Mouse (Mus musculus): Measurements from ENCODE around the gene Acer1. TPM values are rescaled to one million over a fixed set of nuclear protein-coding genes. Genes with fewer than 3 reads are reported as not detected.
"Not testable (repeated sequence)": the region's sequence is repeated elsewhere in the genome, so short reads cannot be mapped to it uniquely, and the experiment has no call there.

The Acer1 gene
- polyA plus RNA-seq, 1 experiment from 2014 or later: not detected

DNA sequence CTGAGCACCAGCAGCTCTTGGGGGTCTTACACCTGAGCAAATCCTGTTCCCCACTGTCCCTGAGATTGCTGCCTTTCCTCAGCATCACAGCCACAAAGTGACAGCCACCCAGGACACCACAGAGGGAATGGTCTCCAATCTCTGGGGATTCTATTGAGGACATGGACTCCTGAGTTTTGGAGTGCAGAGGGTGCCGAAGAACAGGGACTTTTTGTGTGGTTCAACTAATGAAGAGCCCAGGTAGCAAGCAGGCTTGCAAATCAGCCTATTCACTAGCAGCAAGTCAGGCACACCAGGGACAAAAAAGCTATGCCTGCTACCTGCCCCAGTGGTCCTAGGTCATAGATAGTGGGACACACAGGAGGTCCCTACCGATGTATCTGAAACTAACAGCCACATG lies 48.5 kb downstream of the Acer1 start:
- 0 out of 2 replicates have a peak, but pooled peaks cover 2% of the 10 kb centered on the region for H3K36me3 ChIP-seq
- 81% methylated on average over 2 of the region's 2 CpGs for WGBS (ENCODE audit: insufficient replicate concordance)
- H3K4me3 ChIP-seq: no peak overlapping the region
- no peak overlapping the region for H3K9ac ChIP-seq
- H3K27me3 ChIP-seq (replicated peaks): peaks cover 13% of the 10 kb centered on the region; the same call in 1 of the 2 replicates
- no peak for ATAC-seq
- peak overlapping the region; percentile 98; the same call in 1 of the 2 replicates for H3K4me2 ChIP-seq
- peaks cover 70% of the 10 kb centered on the region for H3K4me1 ChIP-seq
- H3K27ac ChIP-seq: no peak overlapping the region
- no peaks in the 10 kb centered on the region for H3K9me3 ChIP-seq (replicated peaks)

DNA sequence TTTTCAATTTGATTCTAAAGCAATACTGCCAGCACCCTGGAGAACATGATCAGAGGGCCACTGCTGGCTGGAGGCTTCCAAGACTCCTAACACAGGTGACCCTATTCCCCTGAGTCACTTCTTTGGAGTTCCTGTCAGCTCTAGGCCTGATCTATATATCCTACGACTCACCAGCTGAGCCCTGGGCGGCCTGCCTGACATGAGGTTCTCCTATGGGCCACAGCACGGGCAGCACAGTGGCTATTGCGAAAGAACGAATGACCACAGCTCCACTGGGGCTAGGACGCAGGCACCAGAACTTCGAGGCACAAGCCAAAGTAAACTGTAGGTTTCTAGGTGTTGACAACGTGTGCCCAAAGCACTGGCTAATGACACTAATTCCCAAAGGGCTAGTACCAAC lies 51.9 kb downstream of the Acer1 start:
- peaks cover 24% of the 10 kb centered on the region for H3K36me3 ChIP-seq
- no peak overlapping the region for H3K9ac ChIP-seq
- no peak overlapping the region for H3K4me3 ChIP-seq
- no peak for ATAC-seq
- WGBS (ENCODE audit: insufficient replicate concordance): 43% methylated on average over 8 of the region's 8 CpGs
- H3K27ac ChIP-seq: no peak overlapping the region
- no peaks in the 10 kb centered on the region for H3K9me3 ChIP-seq (replicated peaks)
- H3K4me2 ChIP-seq: no peak overlapping the region
- peaks cover 70% of the 10 kb centered on the region for H3K4me1 ChIP-seq
- H3K27me3 ChIP-seq (replicated peaks): no peaks in the 10 kb centered on the region

DNA sequence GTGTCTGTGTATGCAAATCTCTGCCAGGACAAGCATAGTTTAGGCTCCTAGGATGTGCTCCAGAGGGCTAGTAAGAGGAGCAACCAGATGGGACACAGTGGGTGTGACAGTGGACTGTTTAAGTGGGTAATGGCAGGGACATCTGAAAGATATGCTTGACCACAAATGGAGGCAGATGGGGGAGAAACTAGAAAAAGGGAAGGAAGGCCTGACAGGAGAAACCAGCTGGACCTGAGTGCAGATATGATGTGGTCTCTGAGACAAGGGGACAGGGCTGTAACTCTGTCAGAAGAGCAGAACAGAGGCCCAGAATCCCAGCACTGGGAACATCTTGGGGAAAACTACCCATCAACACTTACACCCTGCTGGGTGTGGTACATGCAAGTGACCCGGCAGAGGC lies 52.4 kb downstream of the Acer1 start:
- no peak for ATAC-seq
- H3K27me3 ChIP-seq (replicated peaks): no peaks in the 10 kb centered on the region
- no peaks in the 10 kb centered on the region for H3K9me3 ChIP-seq (replicated peaks)
- peaks cover 65% of the 10 kb centered on the region for H3K4me1 ChIP-seq
- no peak overlapping the region for H3K27ac ChIP-seq
- WGBS (ENCODE audit: insufficient replicate concordance): 46% methylated on average over 1 of the region's 1 CpGs
- H3K9ac ChIP-seq: no peak overlapping the region
- H3K36me3 ChIP-seq: peaks cover 29% of the 10 kb centered on the region
- no peak overlapping the region for H3K4me2 ChIP-seq
- no peak overlapping the region for H3K4me3 ChIP-seq

DNA sequence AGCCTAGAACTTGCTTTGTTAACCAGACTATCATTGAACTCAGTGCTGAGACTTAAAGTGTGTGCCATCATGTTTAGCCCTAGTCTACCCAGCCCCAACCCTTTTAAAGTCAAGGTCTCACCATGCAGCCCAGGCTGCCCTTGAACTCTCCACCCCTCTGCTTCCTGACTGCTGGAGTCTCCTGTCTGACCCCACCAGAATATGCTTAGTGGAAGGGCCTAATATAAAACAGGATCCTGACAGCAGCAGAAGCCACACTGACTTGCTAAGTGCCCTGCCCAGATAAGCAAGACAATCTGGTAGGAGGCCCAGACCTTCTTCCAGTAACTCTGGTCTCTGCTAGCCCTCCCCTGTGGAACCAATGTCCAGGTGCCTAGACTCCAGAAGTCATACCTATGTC lies 52.8 kb downstream of the Acer1 start:
- ATAC-seq: no peak
- Histone ChIP-seq H3K36me3 (peaks cover 33% of the 10 kb centered on the region), H3K4me3 (no peak overlapping the region), H3K4me1 (peaks cover 61% of the 10 kb centered on the region), H3K27me3 (replicated peaks) (no peaks in the 10 kb centered on the region), H3K9me3 (replicated peaks) (no peaks in the 10 kb centered on the region), H3K9ac (no peak overlapping the region), H3K4me2 (no peak overlapping the region), H3K27ac (no peak overlapping the region; the same call in 1 of the 2 replicates)

DNA sequence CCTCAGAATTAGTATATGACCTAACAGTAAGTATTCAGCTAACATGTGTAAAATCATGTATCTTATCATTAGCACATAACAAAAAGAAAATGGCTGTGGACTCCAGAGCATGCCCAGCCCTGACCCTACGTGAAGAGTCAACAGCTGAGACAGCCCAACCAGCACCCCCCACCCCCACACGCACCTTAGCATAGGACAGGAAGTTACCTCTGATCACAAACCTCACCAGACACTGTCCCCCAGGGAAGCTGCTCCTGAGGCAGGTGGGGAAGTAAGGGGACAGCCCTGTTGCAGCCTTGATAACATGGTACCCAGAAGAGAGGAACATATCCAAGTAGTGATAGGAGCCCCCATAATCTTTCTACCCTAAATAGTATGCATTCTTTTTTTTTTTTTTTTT lies 55.9 kb downstream of the Acer1 start:
- Histone ChIP-seq H3K9me3 (replicated peaks) (no peaks in the 10 kb centered on the region), H3K27ac (no peak overlapping the region), H3K27me3 (replicated peaks) (no peaks in the 10 kb centered on the region), H3K4me3 (no peak overlapping the region), H3K4me2 (no peak overlapping the region), H3K36me3 (peaks cover 59% of the 10 kb centered on the region), H3K9ac (no peak overlapping the region), H3K4me1 (peaks cover 31% of the 10 kb centered on the region)
- ATAC-seq: no peak
- WGBS (ENCODE audit: insufficient replicate concordance): 77% methylated on average over 2 of the region's 2 CpGs

DNA sequence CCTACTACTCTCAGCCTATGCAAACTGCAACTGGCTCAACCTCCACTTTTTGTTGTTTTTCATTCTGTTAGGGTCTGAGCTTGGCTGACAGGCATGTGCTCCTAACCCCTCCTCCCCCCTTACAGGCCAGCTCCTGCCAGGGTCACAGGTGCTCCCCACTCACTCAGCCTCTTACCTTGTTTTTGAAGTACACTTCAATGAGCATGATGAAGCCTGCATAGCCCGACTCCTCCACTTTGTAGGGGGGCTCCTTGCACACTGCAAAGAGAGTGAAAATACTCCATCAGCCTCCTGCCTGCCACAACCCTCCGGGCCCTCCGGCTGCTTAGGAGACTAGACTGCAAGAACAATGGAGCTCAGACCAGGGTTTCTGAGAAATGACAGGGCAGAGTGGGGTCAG lies 62.2 kb downstream of the Acer1 start:
- no peak overlapping the region for H3K4me3 ChIP-seq
- H3K4me2 ChIP-seq: no peak overlapping the region
- no peaks in the 10 kb centered on the region for H3K9me3 ChIP-seq (replicated peaks)
- H3K4me1 ChIP-seq: no peaks in the 10 kb centered on the region
- H3K27ac ChIP-seq: no peak overlapping the region
- no peaks in the 10 kb centered on the region for H3K27me3 ChIP-seq (replicated peaks)
- WGBS (ENCODE audit: insufficient replicate concordance): 82% methylated on average over 3 of the region's 3 CpGs
- no peak for ATAC-seq
- H3K9ac ChIP-seq: no peak overlapping the region
- peaks cover 92% of the 10 kb centered on the region for H3K36me3 ChIP-seq

GRCm38 (mm10) chr17:56917166-56917565 lies 64.8 kb downstream of the Acer1 start:
- no peak for ATAC-seq
- peaks cover 14% of the 10 kb centered on the region for H3K4me1 ChIP-seq
- H3K9me3 ChIP-seq (replicated peaks): no peaks in the 10 kb centered on the region
- no peak overlapping the region for H3K9ac ChIP-seq
- no peak overlapping the region for H3K4me3 ChIP-seq
- peaks cover 88% of the 10 kb centered on the region for H3K36me3 ChIP-seq
- 87% methylated on average over 2 of the region's 2 CpGs for WGBS (ENCODE audit: insufficient replicate concordance)
- H3K27ac ChIP-seq: no peak overlapping the region
- H3K4me2 ChIP-seq: no peak overlapping the region
- H3K27me3 ChIP-seq (replicated peaks): no peaks in the 10 kb centered on the region

GRCm38 (mm10) chr17:56913444-56913843 lies 68.5 kb downstream of the Acer1 start:
- Histone ChIP-seq H3K9me3 (replicated peaks) (no peaks in the 10 kb centered on the region), H3K27me3 (replicated peaks) (no peaks in the 10 kb centered on the region), H3K4me3 (no peak overlapping the region), H3K4me2 (no peak overlapping the region), H3K9ac (no peak overlapping the region), H3K4me1 (peaks cover 15% of the 10 kb centered on the region), H3K36me3 (peaks cover 88% of the 10 kb centered on the region), H3K27ac (no peak overlapping the region)
- ATAC-seq: no peak

- no peaks in the 10 kb centered on the region for H3K27me3 ChIP-seq (replicated peaks)
- peaks cover 19% of the 10 kb centered on the region for H3K4me1 ChIP-seq
- WGBS (ENCODE audit: insufficient replicate concordance): 45% methylated on average over 3 of the region's 3 CpGs
- H3K9me3 ChIP-seq (replicated peaks): no peaks in the 10 kb centered on the region
- H3K9ac ChIP-seq: no peak overlapping the region
- no peak overlapping the region for H3K4me3 ChIP-seq
- peaks cover 88% of the 10 kb centered on the region for H3K36me3 ChIP-seq
- no peak for ATAC-seq
- H3K27ac ChIP-seq: no peak overlapping the region
- H3K4me2 ChIP-seq: no peak overlapping the region
These were observed 68.9 kb downstream of the Acer1 start for GRCm38 (mm10) chr17:56913023-56913422.

- not testable (repeated sequence) for H3K27me3 ChIP-seq (replicated peaks)
- H3K36me3 ChIP-seq: peaks cover 86% of the 10 kb centered on the region
These were observed 72.2 kb downstream of the Acer1 start for GRCm38 (mm10) chr17:56909764-56910163.

GRCm38 (mm10) chr17:56907887-56908286 lies 74.0 kb downstream of the Acer1 start:
- Histone ChIP-seq H3K36me3 (peaks cover 90% of the 10 kb centered on the region), H3K27me3 (replicated peaks) (no peaks in the 10 kb centered on the region), H3K4me2 (no peak overlapping the region), H3K27ac (no peak overlapping the region), H3K9ac (no peak overlapping the region), H3K9me3 (replicated peaks) (no peaks in the 10 kb centered on the region), H3K4me3 (no peak overlapping the region), H3K4me1 (peaks cover 30% of the 10 kb centered on the region)
- no peak for ATAC-seq
- WGBS (ENCODE audit: insufficient replicate concordance): 53% methylated on average over 9 of the region's 9 CpGs

More at GRCm38 (mm10) chr17:56909764-56910163, 72.2 kb downstream of the Acer1 start:
- H3K4me3 ChIP-seq; H3K9ac ChIP-seq; ATAC-seq; H3K4me2 ChIP-seq; H3K9me3 ChIP-seq (replicated peaks); H3K27ac ChIP-seq: not testable (repeated sequence)
- H3K4me1 ChIP-seq: peaks cover 43% of the 10 kb centered on the region
- 76% methylated on average over 2 of the region's 2 CpGs for WGBS (ENCODE audit: insufficient replicate concordance)

DNA sequence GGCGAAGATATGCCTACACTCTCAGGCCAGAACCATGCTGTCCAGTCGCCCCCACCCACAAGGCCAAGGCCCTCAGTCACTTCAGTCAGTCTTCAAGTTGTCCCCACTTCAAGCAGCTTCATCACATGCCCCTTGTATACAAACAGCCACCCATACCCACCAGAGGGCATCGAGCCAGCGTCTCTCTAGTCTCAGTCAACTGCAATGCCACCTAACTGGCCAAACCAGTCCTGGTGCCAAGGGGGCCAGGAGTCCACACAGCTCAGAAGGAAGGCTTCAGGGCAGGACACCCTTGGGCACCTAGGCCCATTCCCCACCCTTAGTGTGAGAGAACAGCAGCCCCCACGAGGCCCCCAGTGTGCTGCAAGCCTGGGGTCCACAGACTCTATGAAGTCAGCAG lies 74.8 kb downstream of the Acer1 start:
- Histone ChIP-seq H3K36me3 (peaks cover 92% of the 10 kb centered on the region), H3K4me3 (no peak overlapping the region), H3K27me3 (replicated peaks) (no peaks in the 10 kb centered on the region), H3K9me3 (replicated peaks) (no peaks in the 10 kb centered on the region), H3K4me2 (no peak overlapping the region), H3K4me1 (peaks cover 29% of the 10 kb centered on the region), H3K9ac (no peak overlapping the region), H3K27ac (no peak overlapping the region)
- ATAC-seq: no peak
- WGBS (ENCODE audit: insufficient replicate concordance): 74% methylated on average over 5 of the region's 5 CpGs

- no peak for ATAC-seq
- peaks cover 92% of the 10 kb centered on the region for H3K36me3 ChIP-seq
- no peak overlapping the region for H3K9ac ChIP-seq
- no peak overlapping the region for H3K4me3 ChIP-seq
- H3K27me3 ChIP-seq (replicated peaks): no peaks in the 10 kb centered on the region
- WGBS (ENCODE audit: insufficient replicate concordance): 79% methylated on average over 3 of the region's 3 CpGs
- no peak overlapping the region for H3K4me2 ChIP-seq
- H3K4me1 ChIP-seq: peaks cover 29% of the 10 kb centered on the region
- no peak overlapping the region for H3K27ac ChIP-seq
- no peaks in the 10 kb centered on the region for H3K9me3 ChIP-seq (replicated peaks)
These were observed 75.8 kb downstream of the Acer1 start for GRCm38 (mm10) chr17:56906166-56906565.
